Mouse (Mus musculus): ENCODE measurements around the gene Ripk4.

Ripk4 gene

DNA sequence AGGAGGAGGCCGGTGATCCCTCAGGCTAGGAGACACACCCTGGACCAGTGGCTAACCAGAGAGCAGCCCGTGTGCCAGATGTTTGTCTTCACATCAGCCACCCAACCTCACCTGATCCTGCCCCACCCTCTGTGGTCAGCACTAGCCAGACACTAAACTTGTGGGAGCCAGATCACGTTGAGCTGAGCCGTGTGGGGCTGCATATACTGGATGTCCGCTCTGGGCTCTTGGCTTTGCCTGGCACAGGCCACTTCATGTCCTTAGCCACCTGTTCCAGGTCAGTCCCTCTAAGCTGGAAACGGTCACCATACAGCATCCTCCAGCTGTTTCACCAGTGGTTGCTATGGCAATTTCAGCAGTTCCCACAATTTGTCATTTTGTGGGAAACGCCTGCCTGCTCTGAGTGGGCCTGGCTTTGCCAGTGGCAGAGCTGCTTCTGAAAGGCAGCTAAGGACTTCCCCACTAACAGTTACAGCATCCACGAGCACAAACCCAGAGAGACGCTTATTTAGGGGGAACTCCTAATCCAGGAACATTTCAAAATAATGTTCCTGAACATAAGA, 28.7 kb downstream of the Ripk4 start:
- no peak for DNase-seq

GRCm38 (mm10) chr16:97733599-97733998, 30.0 kb downstream of the Ripk4 start:
- no peak for DNase-seq

GRCm38 (mm10) chr16:97730321-97730720, 33.3 kb downstream of the Ripk4 start:
- no peak for DNase-seq

DNA sequence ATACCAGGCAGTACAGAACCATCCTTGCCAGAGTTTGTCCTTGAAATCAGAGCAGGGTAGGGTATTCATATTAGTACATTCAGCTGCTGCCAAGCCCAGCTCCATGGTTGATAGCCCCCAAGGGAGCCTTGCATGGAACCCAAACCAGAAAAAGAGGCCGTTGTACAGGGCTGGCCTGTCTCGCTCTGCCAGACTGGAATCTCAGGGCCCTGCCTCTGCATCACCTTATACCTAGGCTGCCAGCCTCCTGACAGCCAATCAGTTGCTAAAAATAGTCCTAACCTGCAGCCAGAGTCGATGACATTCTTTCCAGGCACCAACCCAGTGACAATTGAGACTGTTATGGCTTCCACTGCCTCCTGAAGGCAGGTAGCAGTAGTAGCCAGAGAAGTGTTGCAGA, 37.2 kb downstream of the Ripk4 start:
- no peak for DNase-seq

DNA sequence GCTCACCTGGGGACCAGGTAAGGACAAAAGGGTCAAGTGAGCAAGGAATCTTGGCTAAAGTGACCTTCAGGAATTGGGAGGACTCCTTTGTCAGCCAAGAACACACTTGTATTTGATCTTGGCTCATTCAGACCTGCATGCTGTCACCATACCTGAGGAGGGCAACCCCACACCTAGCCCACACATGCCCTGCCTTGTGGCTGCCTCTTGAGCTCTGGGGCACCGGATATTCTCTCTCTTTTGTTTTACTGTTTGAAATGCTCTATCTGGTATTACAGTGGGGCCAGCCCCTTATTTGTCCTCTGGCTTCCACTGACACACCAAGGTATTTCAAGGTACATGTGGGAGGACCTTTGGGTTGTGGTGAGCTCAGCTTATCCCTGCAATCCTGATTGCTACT, 43.5 kb downstream of the Ripk4 start:
- no peak for DNase-seq

DNA sequence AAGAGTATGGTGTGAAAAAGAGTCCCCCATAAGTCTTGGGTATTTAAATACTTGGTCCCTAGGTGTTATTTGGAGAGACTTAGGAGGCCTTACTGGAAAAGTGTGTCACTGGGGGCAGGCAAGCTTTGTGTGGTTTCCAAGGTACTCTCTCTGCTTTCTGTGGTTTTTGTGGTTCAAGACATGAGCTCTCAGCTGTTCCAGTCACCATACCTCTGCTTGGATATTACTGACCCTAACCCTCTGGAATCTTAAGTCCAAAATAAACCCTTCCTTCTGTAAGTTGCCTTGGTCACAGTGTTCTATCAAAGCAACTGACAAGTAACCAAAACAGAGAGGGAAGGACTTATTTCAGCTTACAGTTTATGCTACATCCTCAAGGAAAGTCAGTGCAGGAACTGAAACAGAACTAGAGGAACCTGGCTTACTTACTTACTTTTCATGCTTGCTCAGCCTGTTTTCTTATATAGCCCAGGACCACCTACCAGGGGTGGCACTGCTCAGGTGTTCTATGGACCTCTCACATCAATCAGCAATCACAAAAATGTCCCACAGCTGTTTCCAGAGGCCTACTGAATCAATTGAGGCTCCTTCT, 44.1 kb downstream of the Ripk4 start:
- DNase-seq: no peak

GRCm38 (mm10) chr16:97716567-97716966, 47.0 kb downstream of the Ripk4 start:
- no peak for DNase-seq

DNA sequence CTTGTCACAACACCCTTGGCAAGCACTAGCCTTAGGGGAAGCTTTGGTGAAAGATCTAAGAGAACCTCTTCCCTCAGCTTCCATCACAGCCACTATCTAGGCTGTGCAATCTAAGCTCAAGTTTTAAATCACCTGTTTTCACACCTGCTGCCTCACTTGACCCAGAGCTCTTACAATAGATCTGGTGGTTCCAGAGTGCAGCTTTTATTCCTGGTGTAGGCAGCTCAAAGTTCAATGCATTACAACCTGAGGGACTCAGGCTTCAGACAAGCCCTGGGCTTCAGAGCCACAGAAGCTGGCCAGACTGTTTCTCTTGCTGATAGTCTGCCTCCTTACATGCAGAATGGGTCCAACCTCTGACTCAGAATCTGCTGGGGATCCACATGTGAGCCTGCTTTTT, 51.5 kb downstream of the Ripk4 start:
- DNase-seq: no peak

DNA sequence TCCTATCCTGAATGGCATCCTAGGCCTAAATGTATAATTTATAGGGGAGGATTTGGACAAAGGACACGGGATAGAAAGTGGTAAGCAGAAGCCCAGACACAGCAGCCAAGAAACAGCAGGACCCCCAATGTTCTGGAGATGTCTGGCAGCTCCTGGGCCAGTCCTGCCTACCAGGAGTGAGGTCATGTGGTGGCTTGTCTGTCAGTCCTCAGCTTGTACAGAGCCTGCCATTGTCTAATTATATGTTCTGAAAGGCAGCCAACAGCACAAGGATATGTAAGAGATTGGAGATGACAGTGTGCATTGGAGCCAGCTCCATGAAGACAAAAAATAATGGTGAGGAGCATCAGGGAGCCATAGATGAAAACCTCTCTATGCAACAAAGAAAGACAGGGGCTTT, 61.7 kb downstream of the Ripk4 start:
- peak; percentile 41 for DNase-seq

- peak; percentile 24 for DNase-seq
Measured at GRCm38 (mm10) chr16:97697769-97698168, 65.8 kb downstream of the Ripk4 start.

DNA sequence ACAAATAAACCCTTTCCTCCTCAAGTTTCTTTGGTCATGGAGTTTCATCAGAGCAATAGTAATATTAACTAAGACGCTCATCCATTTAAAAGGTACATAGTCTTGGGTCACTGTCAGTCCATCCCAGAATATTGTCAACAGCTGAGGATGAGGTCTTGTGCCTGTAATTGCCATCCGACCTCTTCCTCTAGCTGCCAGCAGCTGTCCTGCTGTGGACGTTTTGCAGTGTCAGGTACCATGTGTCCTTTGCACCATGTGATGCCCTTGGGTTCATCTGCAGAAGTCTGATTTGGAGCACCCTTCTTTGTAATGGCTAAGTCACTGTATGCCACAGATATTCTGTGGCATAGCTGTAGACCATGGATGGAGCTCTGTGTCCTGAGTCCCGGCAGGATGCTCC, 67.9 kb downstream of the Ripk4 start:
- no peak for DNase-seq
